Mouse (Mus musculus): ENCODE measurements around the gene Neurod2. TPM values are rescaled to one million over a fixed set of nuclear protein-coding genes. Genes with fewer than 3 reads are reported as not detected.
A peak's percentile ranks its signal among the peaks of the same experiment; 100 is the strongest.

The Neurod2 gene
- polyA plus RNA-seq, 1 experiment from 2014 or later, result 64.1 TPM

- Histone ChIP-seq H3K27me3 (replicated peaks; ENCODE audit: control insufficient read depth, insufficient read depth, low read length) (peaks cover 83% of the 10 kb centered on the region), H3K36me3 (ENCODE audit: control insufficient read depth, insufficient read depth, low read length) (0 out of 2 replicates have a peak, but pooled peaks cover 16% of the 10 kb centered on the region), H3K9me3 (replicated peaks; ENCODE audit: control insufficient read depth, low read length) (no peaks in the 10 kb centered on the region), H3K4me3 (ENCODE audit: low read depth, low read length) (peak overlapping the region; percentile 53), H3K9ac (ENCODE audit: low read length) (peak overlapping the region; percentile 90), H3K4me2 (ENCODE audit: low read length) (peak overlapping the region; percentile 51), H3K27ac (ENCODE audit: low read depth, low read length) (peak overlapping the region; percentile 98), H3K4me1 (ENCODE audit: control insufficient read depth, insufficient read depth, low read length) (peaks cover 12% of the 10 kb centered on the region; the same call in 1 of the 2 replicates)
- 3% methylated on average over 14 of the region's 14 CpGs for WGBS
- ATAC-seq, result no peak
- DNase-seq (ENCODE audit: low spot score), result no peak
Measured at GRCm38 (mm10) chr11:98325191-98325820, 4.1 kb downstream of the Neurod2 start.

DNA sequence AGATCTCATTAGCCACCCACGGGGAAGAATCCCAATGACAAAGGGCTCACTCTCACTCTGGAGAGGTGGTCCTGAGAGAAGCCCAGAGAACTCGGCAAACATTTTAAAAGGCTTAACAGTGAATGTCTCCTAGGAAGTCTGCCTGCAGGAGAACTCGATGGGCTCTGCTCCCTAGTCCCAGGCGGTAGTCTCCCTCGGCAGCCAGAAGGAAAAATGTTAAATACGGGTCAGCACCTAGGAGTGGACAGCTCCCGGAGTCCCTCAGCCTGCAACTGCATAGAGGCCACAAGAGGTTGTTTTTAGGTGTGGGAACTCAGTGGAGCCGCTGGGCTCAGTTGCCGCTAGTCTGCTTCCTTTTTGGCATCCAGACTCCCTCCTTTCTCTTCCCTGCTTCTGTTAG lies 5.5 kb downstream of the Neurod2 start:
- Histone ChIP-seq H3K9ac (ENCODE audit: low read length) (peak overlapping the region; percentile 90), H3K27ac (ENCODE audit: low read depth, low read length) (peak overlapping the region; percentile 98)
- no peak for ATAC-seq

DNA sequence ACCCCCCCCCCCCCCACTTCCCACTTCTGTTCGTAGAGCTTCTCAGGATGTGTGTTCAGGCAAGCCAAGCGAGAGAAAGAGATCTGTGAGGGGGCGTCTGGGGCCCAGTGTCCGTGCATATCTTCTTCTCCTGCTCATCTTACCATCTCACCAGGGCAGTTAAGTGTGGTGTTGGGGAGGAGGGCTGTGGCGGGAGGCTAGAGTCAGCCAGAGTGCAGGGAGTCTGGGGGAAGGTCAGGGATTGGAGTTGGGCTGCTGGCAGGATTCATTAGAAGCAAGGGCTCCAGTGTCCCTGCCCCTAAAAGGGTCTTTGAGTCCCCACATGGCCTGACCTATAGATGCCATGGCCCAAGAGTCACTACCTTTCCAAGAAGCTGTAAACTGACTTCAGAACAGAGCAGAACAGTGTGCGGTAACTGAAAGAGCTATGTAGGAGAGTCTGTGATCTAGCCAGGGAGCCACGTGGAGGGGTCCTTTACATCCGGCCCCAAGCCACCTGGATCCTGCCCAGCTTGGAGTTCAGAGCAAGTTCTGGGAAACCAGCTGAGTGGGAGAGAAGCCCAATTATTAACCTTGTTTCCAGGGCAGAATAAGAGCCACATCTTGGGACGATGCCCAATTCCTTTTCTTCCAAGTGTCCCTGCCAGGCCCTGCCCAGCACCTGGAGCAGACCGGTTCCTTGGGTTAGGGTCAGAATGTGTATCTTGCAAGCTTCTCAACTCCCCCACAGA lies 6.1 kb downstream of the Neurod2 start:
- Histone ChIP-seq H3K4me2 (ENCODE audit: low read length) (peak overlapping the region; percentile 51), H3K36me3 (ENCODE audit: control insufficient read depth, insufficient read depth, low read length) (0 out of 2 replicates have a peak, but pooled peaks cover 16% of the 10 kb centered on the region), H3K4me1 (ENCODE audit: control insufficient read depth, insufficient read depth, low read length) (peaks cover 27% of the 10 kb centered on the region), H3K9ac (ENCODE audit: low read length) (peak overlapping the region; percentile 90), H3K4me3 (ENCODE audit: low read depth, low read length) (no peak overlapping the region), H3K27me3 (replicated peaks; ENCODE audit: control insufficient read depth, insufficient read depth, low read length) (peaks cover 87% of the 10 kb centered on the region), H3K27ac (ENCODE audit: low read depth, low read length) (peak overlapping the region; percentile 98), H3K9me3 (replicated peaks; ENCODE audit: control insufficient read depth, low read length) (no peaks in the 10 kb centered on the region)
- ATAC-seq (no peak), DNase-seq (ENCODE audit: low spot score) (peak; percentile 49)
- 1% methylated on average over 10 of the region's 10 CpGs for WGBS

More for the DNA sequence above, 5.5 kb downstream of the Neurod2 start:
- H3K27me3 ChIP-seq (replicated peaks; ENCODE audit: control insufficient read depth, insufficient read depth, low read length), result peaks cover 85% of the 10 kb centered on the region
- peaks cover 21% of the 10 kb centered on the region for H3K4me1 ChIP-seq (ENCODE audit: control insufficient read depth, insufficient read depth, low read length)
- H3K36me3 ChIP-seq (ENCODE audit: control insufficient read depth, insufficient read depth, low read length), result 0 out of 2 replicates have a peak, but pooled peaks cover 16% of the 10 kb centered on the region
- DNase-seq (ENCODE audit: low spot score), result peak; percentile 49
- H3K9me3 ChIP-seq (replicated peaks; ENCODE audit: control insufficient read depth, low read length), result no peaks in the 10 kb centered on the region
- H3K4me2 ChIP-seq (ENCODE audit: low read length), result peak overlapping the region; percentile 51
- WGBS, result 1% methylated on average over 9 of the region's 9 CpGs
- 0 out of 2 replicates have a peak overlapping the region, but pooled peaks have one; percentile 53 for H3K4me3 ChIP-seq (ENCODE audit: low read depth, low read length)

DNA sequence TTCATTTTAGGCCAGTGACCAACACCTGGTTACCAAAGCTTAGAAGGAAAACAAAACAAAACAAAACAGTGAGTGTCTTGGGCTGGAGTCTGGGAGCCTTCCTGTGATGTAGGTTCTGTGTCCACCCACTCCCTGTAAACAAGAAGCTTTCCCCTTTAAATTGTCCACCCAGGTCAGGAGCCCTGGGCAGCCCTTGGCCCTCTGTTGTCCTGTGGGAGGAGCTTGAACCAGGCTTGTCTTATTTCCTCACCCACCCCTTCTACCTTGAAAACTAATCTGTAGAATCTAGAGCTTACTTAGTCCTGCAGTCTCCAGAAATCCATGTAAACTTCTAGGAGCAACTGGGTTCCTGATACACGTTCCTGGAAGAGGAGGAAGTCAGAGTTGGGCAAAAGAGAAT lies 7.3 kb downstream of the Neurod2 start:
- peaks cover 86% of the 10 kb centered on the region for H3K27me3 ChIP-seq (replicated peaks; ENCODE audit: control insufficient read depth, insufficient read depth, low read length)
- 0 out of 2 replicates have a peak, but pooled peaks cover 11% of the 10 kb centered on the region for H3K36me3 ChIP-seq (ENCODE audit: control insufficient read depth, insufficient read depth, low read length)
- H3K9ac ChIP-seq (ENCODE audit: low read length), result no peak overlapping the region
- H3K9me3 ChIP-seq (replicated peaks; ENCODE audit: control insufficient read depth, low read length), result no peaks in the 10 kb centered on the region
- H3K4me1 ChIP-seq (ENCODE audit: control insufficient read depth, insufficient read depth, low read length), result peaks cover 32% of the 10 kb centered on the region
- H3K4me3 ChIP-seq (ENCODE audit: low read depth, low read length), result no peak overlapping the region
- no peak for DNase-seq (ENCODE audit: low spot score)
- ATAC-seq, result no peak
- 0% methylated on average over 1 of the region's 1 CpGs for WGBS
- no peak overlapping the region for H3K4me2 ChIP-seq (ENCODE audit: low read length)
- H3K27ac ChIP-seq (ENCODE audit: low read depth, low read length), result peak overlapping the region; percentile 95; the same call in 1 of the 2 replicates

DNA sequence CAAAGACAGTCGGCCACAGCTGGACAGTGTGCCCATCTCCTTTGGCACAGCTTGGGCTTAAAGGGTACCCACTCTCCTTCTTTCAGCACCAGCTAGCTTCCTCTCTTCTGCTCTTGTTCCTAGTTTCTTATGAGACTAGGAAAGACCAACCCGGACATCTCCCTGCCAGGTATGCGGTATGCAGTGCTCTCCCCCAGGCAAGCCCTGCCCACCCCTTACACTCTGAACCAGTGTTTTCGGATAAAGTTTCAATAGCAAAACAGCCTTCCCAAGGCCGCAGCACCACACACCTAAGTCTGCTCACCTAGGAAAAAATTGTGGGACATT lies 7.8 kb downstream of the Neurod2 start:
- no peaks in the 10 kb centered on the region for H3K9me3 ChIP-seq (replicated peaks; ENCODE audit: control insufficient read depth, low read length)
- H3K9ac ChIP-seq (ENCODE audit: low read length), result no peak overlapping the region
- peak overlapping the region; percentile 95 for H3K27ac ChIP-seq (ENCODE audit: low read depth, low read length)
- no peak for ATAC-seq
- DNase-seq (ENCODE audit: low spot score), result no peak
- peak overlapping the region; percentile 53 for H3K4me2 ChIP-seq (ENCODE audit: low read length)
- H3K4me3 ChIP-seq (ENCODE audit: low read depth, low read length), result peak overlapping the region; percentile 19; the same call in 1 of the 2 replicates
- peaks cover 86% of the 10 kb centered on the region for H3K27me3 ChIP-seq (replicated peaks; ENCODE audit: control insufficient read depth, insufficient read depth, low read length)
- peaks cover 32% of the 10 kb centered on the region for H3K4me1 ChIP-seq (ENCODE audit: control insufficient read depth, insufficient read depth, low read length)
- 5% methylated on average over 5 of the region's 5 CpGs for WGBS
- 0 out of 2 replicates have a peak, but pooled peaks cover 6% of the 10 kb centered on the region for H3K36me3 ChIP-seq (ENCODE audit: control insufficient read depth, insufficient read depth, low read length)

DNA sequence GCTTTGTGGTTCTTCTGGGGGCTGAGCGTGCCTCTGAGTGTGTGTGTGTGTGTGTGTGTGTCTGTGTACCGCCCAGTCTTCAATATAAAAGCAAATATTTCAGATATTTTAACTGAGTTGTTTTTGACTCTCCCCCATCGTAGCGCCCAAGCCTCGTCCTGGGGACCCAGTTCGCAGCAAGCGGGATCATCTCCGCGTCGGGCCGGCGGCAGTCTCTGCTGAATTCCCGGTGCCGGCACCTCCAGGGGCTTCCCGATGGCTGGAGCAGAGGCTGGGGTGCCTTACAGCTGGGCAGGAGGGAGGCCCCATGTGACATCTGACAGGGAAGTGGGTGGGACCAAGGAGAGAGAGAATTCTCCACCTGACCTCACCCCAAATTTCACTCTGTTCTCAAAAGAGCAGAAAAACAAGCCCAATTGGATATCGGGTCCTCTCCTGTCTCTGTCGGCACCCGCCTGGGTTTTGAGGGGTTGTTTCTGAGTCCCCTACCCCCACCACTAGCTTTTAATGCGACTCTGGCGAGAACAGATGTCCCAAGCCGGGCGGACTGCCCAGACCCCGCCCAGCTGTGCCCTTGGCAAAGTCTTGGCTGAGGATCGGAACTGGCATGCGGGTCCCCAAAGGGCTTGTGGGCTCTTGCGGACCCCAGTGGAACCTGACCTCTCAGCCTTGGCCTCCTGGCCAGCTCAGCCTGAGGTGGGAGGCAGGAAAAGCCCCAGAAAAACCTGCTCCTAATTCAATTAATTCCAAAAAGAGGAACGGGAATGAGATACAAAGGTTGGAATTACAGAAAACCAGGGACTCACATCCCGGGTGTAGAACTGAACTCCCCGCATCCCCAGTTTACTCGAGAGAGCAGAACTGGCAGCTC lies 8.4 kb downstream of the Neurod2 start:
- Histone ChIP-seq H3K27ac (ENCODE audit: low read depth, low read length) (peak overlapping the region; percentile 95), H3K4me3 (ENCODE audit: low read depth, low read length) (peak overlapping the region; percentile 19), H3K27me3 (replicated peaks; ENCODE audit: control insufficient read depth, insufficient read depth, low read length) (peaks cover 87% of the 10 kb centered on the region), H3K36me3 (ENCODE audit: control insufficient read depth, insufficient read depth, low read length) (0 out of 2 replicates have a peak, but pooled peaks cover 6% of the 10 kb centered on the region), H3K4me2 (ENCODE audit: low read length) (peak overlapping the region; percentile 53), H3K9ac (ENCODE audit: low read length) (peak overlapping the region; percentile 66), H3K4me1 (ENCODE audit: control insufficient read depth, insufficient read depth, low read length) (peaks cover 32% of the 10 kb centered on the region), H3K9me3 (replicated peaks; ENCODE audit: control insufficient read depth, low read length) (no peaks in the 10 kb centered on the region)
- WGBS, result under 1% methylated on average over 30 of the region's 30 CpGs
- ATAC-seq (peak; percentile 47), DNase-seq (ENCODE audit: low spot score) (peak; percentile 83)

GRCm38 (mm10) chr11:98320381-98320780 lies 9.1 kb downstream of the Neurod2 start:
- Histone ChIP-seq H3K4me1 (ENCODE audit: control insufficient read depth, insufficient read depth, low read length) (peaks cover 32% of the 10 kb centered on the region), H3K4me2 (ENCODE audit: low read length) (peak overlapping the region; percentile 53), H3K27ac (ENCODE audit: low read depth, low read length) (peak overlapping the region; percentile 95), H3K27me3 (replicated peaks; ENCODE audit: control insufficient read depth, insufficient read depth, low read length) (peaks cover 86% of the 10 kb centered on the region), H3K4me3 (ENCODE audit: low read depth, low read length) (peak overlapping the region; percentile 19), H3K36me3 (ENCODE audit: control insufficient read depth, insufficient read depth, low read length) (0 out of 2 replicates have a peak, but pooled peaks cover 2% of the 10 kb centered on the region), H3K9ac (ENCODE audit: low read length) (peak overlapping the region; percentile 66), H3K9me3 (replicated peaks; ENCODE audit: control insufficient read depth, low read length) (no peaks in the 10 kb centered on the region)
- 6% methylated on average over 12 of the region's 12 CpGs for WGBS
- DNase-seq (ENCODE audit: low spot score) (peak; percentile 70), ATAC-seq (peak; percentile 49; the same call in 1 of the 2 replicates)

DNA sequence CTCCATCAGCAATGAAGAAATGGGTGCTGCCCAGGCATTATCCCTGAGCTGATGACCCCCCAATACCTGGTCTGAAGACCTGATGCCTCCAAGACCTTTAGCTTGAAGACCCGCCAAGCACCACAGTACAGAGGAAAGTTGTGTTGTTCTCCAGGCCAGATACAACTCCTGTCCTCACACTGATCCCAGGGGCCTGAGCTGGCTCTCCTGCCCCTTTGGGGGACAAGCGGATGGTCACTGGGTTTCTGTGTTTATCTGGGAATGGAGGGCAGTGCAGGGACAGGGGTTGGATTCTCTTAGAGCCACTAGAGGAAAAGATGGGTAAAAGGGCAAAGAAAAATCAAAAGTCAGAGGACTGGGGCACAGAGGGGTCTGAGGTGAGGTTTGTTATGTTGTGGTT lies 9.5 kb downstream of the Neurod2 start:
- H3K9ac ChIP-seq (ENCODE audit: low read length), result no peak overlapping the region; the same call in 1 of the 2 replicates
- H3K4me1 ChIP-seq (ENCODE audit: control insufficient read depth, insufficient read depth, low read length), result peaks cover 32% of the 10 kb centered on the region
- H3K4me2 ChIP-seq (ENCODE audit: low read length), result peak overlapping the region; percentile 53
- WGBS, result 9% methylated on average over 2 of the region's 2 CpGs
- H3K27ac ChIP-seq (ENCODE audit: low read depth, low read length), result peak overlapping the region; percentile 95
- DNase-seq (ENCODE audit: low spot score) (no peak), ATAC-seq (no peak)
- peak overlapping the region; percentile 19; the same call in 1 of the 2 replicates for H3K4me3 ChIP-seq (ENCODE audit: low read depth, low read length)
- peaks cover 86% of the 10 kb centered on the region for H3K27me3 ChIP-seq (replicated peaks; ENCODE audit: control insufficient read depth, insufficient read depth, low read length)
- no peaks in the 10 kb centered on the region for H3K9me3 ChIP-seq (replicated peaks; ENCODE audit: control insufficient read depth, low read length)
- H3K36me3 ChIP-seq (ENCODE audit: control insufficient read depth, insufficient read depth, low read length), result no peaks in the 10 kb centered on the region

Data from forebrain, embryonic 14.5 days (tissue).